Mouse (Mus musculus): ENCODE measurements at regions not wholly inside any gene's neighbourhood (a gene's known extent, or its start where the extent isn't known, plus 50 kb on each side); places are given as distances from the start of the nearest gene placed in this dataset.

GRCm38 (mm10) chr17:59362110-59362509 lies 348.9 kb upstream of the Nudt12 start:
- DNase-seq (ENCODE audit: low read depth, low spot score) (no peak), ATAC-seq (no peak)
- ChIA-PET POLR2A (no interaction called here), CTCF (no interaction called here)
- peaks cover 15% of the 10 kb centered on the region for H3K27me3 ChIP-seq
- in situ Hi-C loops (cut with MboI; ENCODE audit: low pct_unique_long_range_greater_than_20kb): no loop called here
- TF ChIP-seq CTCF (IDR thresholded peaks at IDR 0.05): no peak

GRCm38 (mm10) chr17:59361119-59361518 lies 347.9 kb upstream of the Nudt12 start:
- DNase-seq (ENCODE audit: low read depth, low spot score) (no peak), ATAC-seq (no peak)
- in situ Hi-C loops (cut with MboI; ENCODE audit: low pct_unique_long_range_greater_than_20kb): no loop called here
- CTCF ChIA-PET: no interaction called here
- H3K27me3 ChIP-seq: peaks cover 18% of the 10 kb centered on the region
- POLR2A ChIA-PET: no interaction called here
- no peak for TF ChIP-seq CTCF (IDR thresholded peaks at IDR 0.05)

GRCm38 (mm10) chr17:59359503-59359902 lies 346.3 kb upstream of the Nudt12 start:
- ATAC-seq: no peak
- in situ Hi-C loops (cut with MboI; ENCODE audit: low pct_unique_long_range_greater_than_20kb): no loop called here
- DNase-seq (ENCODE audit: low read depth, low spot score): no peak
- CTCF ChIA-PET: no interaction called here
- TF ChIP-seq CTCF (IDR thresholded peaks at IDR 0.05): no peak
- POLR2A ChIA-PET: no interaction called here
- peaks cover 18% of the 10 kb centered on the region for H3K27me3 ChIP-seq

GRCm38 (mm10) chr17:59345526-59345925 lies 332.4 kb upstream of the Nudt12 start:
- peaks cover 3% of the 10 kb centered on the region for H3K27me3 ChIP-seq
- TF ChIP-seq CTCF (IDR thresholded peaks at IDR 0.05): no peak
- DNase-seq (ENCODE audit: low read depth, low spot score) (no peak), ATAC-seq (no peak)
- POLR2A ChIA-PET: no interaction called here
- in situ Hi-C loops (cut with MboI; ENCODE audit: low pct_unique_long_range_greater_than_20kb): no loop called here
- CTCF ChIA-PET: interaction anchor here (1.1 kb wide), 1 partner anchor 9 kb away, joined by 3 read pairs; no protein-coding TSS in a partner anchor

GRCm38 (mm10) chr17:59297939-59298338 lies 284.8 kb upstream of the Nudt12 start:
- ChIA-PET POLR2A (no interaction called here), CTCF (no interaction called here)
- DNase-seq (ENCODE audit: low read depth, low spot score) (no peak), ATAC-seq (no peak)
- TF ChIP-seq CTCF (IDR thresholded peaks at IDR 0.05): no peak
- in situ Hi-C loops (cut with MboI; ENCODE audit: low pct_unique_long_range_greater_than_20kb): no loop called here
- H3K27me3 ChIP-seq: peaks cover 36% of the 10 kb centered on the region

GRCm38 (mm10) chr17:59281364-59281763 lies 268.2 kb upstream of the Nudt12 start:
- CTCF ChIA-PET: no interaction called here
- no peak for DNase-seq (ENCODE audit: low read depth, low spot score)
- H3K27me3 ChIP-seq: no peaks in the 10 kb centered on the region
- TF ChIP-seq CTCF (IDR thresholded peaks at IDR 0.05): peak; percentile 71
- peak; percentile 82 for ATAC-seq
- POLR2A ChIA-PET: no interaction called here
- in situ Hi-C loops (cut with MboI; ENCODE audit: low pct_unique_long_range_greater_than_20kb): no loop called here

- ATAC-seq: no peak
- CTCF ChIA-PET: interaction anchor here (0.6 kb wide), 1 partner anchor 1668 kb away, joined by 3 read pairs; no protein-coding TSS in a partner anchor
- in situ Hi-C loops (cut with MboI; ENCODE audit: low pct_unique_long_range_greater_than_20kb): no loop called here
- POLR2A ChIA-PET: no interaction called here
- DNase-seq (ENCODE audit: low read depth, low spot score): no peak
- H3K27me3 ChIP-seq: no peaks in the 10 kb centered on the region
- no peak for TF ChIP-seq CTCF (IDR thresholded peaks at IDR 0.05)
These were observed 266.6 kb upstream of the Nudt12 start for GRCm38 (mm10) chr17:59279811-59280210.

- in situ Hi-C loops (cut with MboI; ENCODE audit: low pct_unique_long_range_greater_than_20kb): no loop called here
- POLR2A ChIA-PET: interaction anchor here (0.6 to 0.7 kb wide), 2 partner anchors 114 to 204 kb away, joined by 6 to 8 read pairs; no protein-coding TSS in a partner anchor
These were observed 256.4 kb upstream of the Nudt12 start for GRCm38 (mm10) chr17:59269613-59270012.

GRCm38 (mm10) chr17:59249000-59249399 lies 235.8 kb upstream of the Nudt12 start:
- ChIA-PET POLR2A (no interaction called here), CTCF (no interaction called here)
- DNase-seq (ENCODE audit: low read depth, low spot score): no peak
- no peak for ATAC-seq
- in situ Hi-C loops (cut with MboI; ENCODE audit: low pct_unique_long_range_greater_than_20kb): no loop called here
- no peak for TF ChIP-seq CTCF (IDR thresholded peaks at IDR 0.05)
- H3K27me3 ChIP-seq: no peaks in the 10 kb centered on the region

More at GRCm38 (mm10) chr17:59269613-59270012, 256.4 kb upstream of the Nudt12 start:
- no peaks in the 10 kb centered on the region for H3K27me3 ChIP-seq
- TF ChIP-seq CTCF (IDR thresholded peaks at IDR 0.05): no peak
- ATAC-seq (peak; percentile 68), DNase-seq (ENCODE audit: low read depth, low spot score) (peak; percentile 31)
- CTCF ChIA-PET: no interaction called here

- ATAC-seq (no peak), DNase-seq (ENCODE audit: low read depth, low spot score) (no peak)
- ChIA-PET CTCF (interaction anchor here (1.4 kb wide), 1 partner anchor 13 kb away, joined by 4 read pairs; no protein-coding TSS in a partner anchor), POLR2A (no interaction called here)
- no peaks in the 10 kb centered on the region for H3K27me3 ChIP-seq
- in situ Hi-C loops (cut with MboI; ENCODE audit: low pct_unique_long_range_greater_than_20kb): no loop called here
- TF ChIP-seq CTCF (IDR thresholded peaks at IDR 0.05): no peak
These were observed 219.1 kb upstream of the Nudt12 start for GRCm38 (mm10) chr17:59232251-59232650.
